Mouse (Mus musculus): Measurements from ENCODE around the gene Pde6b.

Gene Pde6b

DNA sequence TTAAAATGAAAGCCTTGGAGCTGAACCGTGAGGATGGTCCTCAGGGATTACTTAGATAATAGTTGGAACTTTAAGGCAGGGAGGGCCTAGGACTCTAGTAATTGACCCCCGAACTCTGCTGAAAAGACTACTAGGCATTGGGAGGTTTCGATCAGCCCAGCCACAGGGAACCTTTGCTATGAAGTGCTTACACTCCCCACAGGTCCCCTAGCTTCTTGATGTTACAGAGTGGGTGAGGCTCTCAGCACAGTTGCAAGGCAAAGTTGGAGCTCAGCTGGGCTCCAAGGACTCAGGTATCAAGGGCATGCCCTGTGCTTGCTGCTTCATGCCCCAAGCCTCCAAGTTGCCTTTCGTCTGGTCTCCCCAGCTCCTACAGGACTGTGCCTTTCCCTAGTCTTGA, 74.3 kb downstream of the Pde6b start:
- DNase-seq (ENCODE audit: low spot score), result peak; percentile 5

DNA sequence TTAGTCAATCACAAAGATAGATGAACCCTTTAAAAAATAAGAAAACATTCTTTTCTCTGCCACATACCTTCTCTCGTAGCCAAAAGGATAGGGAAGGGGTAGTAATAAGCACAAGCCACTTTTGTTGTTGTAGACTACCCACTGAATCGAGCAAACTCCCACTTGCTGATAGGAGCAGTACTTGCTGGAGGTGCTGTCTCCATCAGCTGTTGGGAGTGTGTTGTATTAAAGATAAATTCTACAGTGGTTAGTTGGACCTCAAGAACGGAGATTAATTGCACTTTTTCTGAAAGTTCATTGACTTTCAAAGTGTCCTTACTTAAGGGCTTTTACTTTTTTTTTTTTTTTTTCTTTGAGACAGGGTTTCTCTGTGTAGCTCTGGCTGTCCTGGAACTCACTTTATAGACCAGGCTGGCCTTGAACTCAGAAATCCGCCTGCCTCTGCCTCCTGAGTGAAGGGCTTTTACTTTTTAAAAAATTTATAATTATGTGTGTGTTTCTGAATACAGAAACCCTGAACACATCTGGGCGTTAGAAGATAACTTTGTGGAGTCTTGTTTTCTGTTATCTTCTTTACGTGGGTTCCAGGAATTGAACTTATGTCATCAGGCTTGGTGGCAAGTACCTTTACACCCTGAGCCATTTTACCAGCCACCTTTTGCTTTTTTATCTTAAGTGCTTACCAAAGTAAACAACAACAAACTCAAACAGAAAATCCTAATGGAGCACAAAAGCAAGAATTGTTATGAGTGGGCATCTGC, 77.1 kb downstream of the Pde6b start:
- no peak for DNase-seq (ENCODE audit: low spot score)

- no peak for DNase-seq (ENCODE audit: low spot score)
These were observed 78.5 kb downstream of the Pde6b start for GRCm38 (mm10) chr5:108466647-108467046.

GRCm38 (mm10) chr5:108469617-108470016, 81.4 kb downstream of the Pde6b start:
- no peak for DNase-seq (ENCODE audit: low spot score)

DNA sequence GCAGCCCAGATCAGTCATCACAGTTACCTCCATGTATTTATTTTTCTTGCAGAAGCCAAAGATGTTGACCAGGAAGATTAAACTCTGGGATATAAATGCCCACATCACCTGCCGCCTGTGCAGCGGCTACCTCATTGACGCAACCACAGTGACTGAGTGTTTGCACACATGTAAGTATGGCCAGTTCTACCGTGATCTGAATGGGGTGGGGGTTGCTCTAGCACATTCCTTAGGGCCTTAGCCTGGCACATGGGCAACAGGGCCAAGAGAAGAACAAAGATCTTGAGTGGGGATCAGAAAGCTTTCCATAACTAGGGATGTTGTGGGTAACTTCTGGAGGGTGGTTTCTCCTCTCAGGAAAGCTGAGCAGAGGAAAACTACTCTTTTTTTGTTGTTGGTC, 85.5 kb downstream of the Pde6b start:
- DNase-seq (ENCODE audit: low spot score), result no peak

- no peak for DNase-seq (ENCODE audit: low spot score)
These were observed 87.8 kb downstream of the Pde6b start for GRCm38 (mm10) chr5:108475977-108476376.

Measured in embryo, embryonic 10.5 days (tissue).